Mouse (Mus musculus): ENCODE measurements around the gene Fyn.

DNA sequence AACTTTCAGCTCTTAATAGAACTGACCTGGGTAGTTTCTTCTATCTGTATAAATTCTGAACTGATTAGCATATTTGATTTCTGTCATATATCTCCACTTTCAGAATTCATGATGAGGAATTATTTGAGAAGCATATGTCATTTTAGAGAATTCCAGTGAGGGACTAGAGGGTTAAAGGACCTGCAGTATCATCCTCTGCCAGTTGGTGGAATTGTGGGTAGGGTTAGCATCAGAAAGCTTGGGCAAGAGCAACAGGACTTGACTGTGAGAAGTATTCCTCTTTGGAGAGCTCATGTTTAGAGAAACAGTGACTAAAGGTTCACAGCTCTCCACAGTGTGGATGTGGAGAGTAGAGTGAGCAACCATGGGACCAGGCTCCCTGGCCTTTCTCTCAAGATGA lies 75.3 kb downstream of the Fyn start:
- no peak for TF ChIP-seq POLR2A (IDR thresholded peaks at IDR 0.05; ENCODE audit: borderline replicate concordance, low read depth, low read length)
- TF ChIP-seq CTCF (IDR thresholded peaks at IDR 0.05; ENCODE audit: low read depth, low read length), result no peak

Data from bone marrow macrophage, adult 2 months (primary cell).